Mouse (Mus musculus) forebrain, embryonic 12.5 days (tissue): ENCODE data around the gene Uox. TPM values are rescaled to one million over a fixed set of nuclear protein-coding genes. Genes with fewer than 3 reads are reported as not detected.

Experiments used
- ATAC-seq: fragments of 200-750 bp; cut with Nextera tagmentation; 2 replicates; pipeline ENCODE4 v1.8.0; 2017; ENCODE audit warnings: moderate TSS enrichment; ENCODE audit not compliant: low FRiP score
- H3K27ac ChIP-seq: fragments of 300-500 bp; sonication (generic); 2 replicates; pipeline ENCODE4 v1.5.1; 2016; ENCODE audit warnings: mild to moderate bottlenecking
- H3K27me3 ChIP-seq: fragments of 300-500 bp; sonication (generic); 2 replicates; pipeline ENCODE4 v1.6.1; 2016; ENCODE audit warnings: mild to moderate bottlenecking
- H3K36me3 ChIP-seq: fragments of 300-500 bp; sonication (generic); replicated peaks from 2 replicates; pipeline ENCODE4 v1.6.1; 2016; ENCODE audit warnings: mild to moderate bottlenecking
- H3K4me1 ChIP-seq: fragments of 300-500 bp; sonication (generic); 2 replicates; pipeline ENCODE4 v1.6.1; 2016
- H3K4me2 ChIP-seq: fragments of 300-500 bp; sonication (generic); 2 replicates; pipeline ENCODE4 v1.6.1; 2016; ENCODE audit warnings: mild to moderate bottlenecking, moderate library complexity
- H3K4me3 ChIP-seq: fragments of 300-500 bp; sonication (generic); replicated peaks from 2 replicates; pipeline ENCODE4 v1.5.1; 2016; ENCODE audit warnings: mild to moderate bottlenecking
- H3K9ac ChIP-seq: fragments of 300-500 bp; sonication (generic); 2 replicates; pipeline ENCODE4 v1.6.1; 2016; ENCODE audit warnings: mild to moderate bottlenecking
- H3K9me3 ChIP-seq: fragments of 300-500 bp; sonication (generic); 2 replicates; pipeline ENCODE4 v1.6.1; 2016
- WGBS: fragments of 180-500 bp; shearing (Covaris S2); methylation state at CpG from one replicate; pipeline ENCODE4 v1.1.7; 2016; 5-methylcytosine and 5-hydroxymethylcytosine counted together
- polyA plus RNA-seq: library from polyadenylated mRNA; unstranded; fragments of >200 nt; fragmentation: Nextera tagmentation; extraction: Ambion mirVana; gene quantifications from 2 replicates; pipeline ENCODE4 v1.2.1, GENCODE M21; 2016

Gene Uox
- polyA plus RNA-seq, 1 experiment from 2014 or later = not detected

GRCm38 (mm10) chr3:146611261-146611660 lies 41.0 kb downstream of the Uox start:
- H3K4me1 ChIP-seq = peaks cover 12% of the 10 kb centered on the region
- H3K4me3 ChIP-seq = no peak overlapping the region
- no peak overlapping the region for H3K4me2 ChIP-seq
- no peak overlapping the region for H3K27ac ChIP-seq
- H3K27me3 ChIP-seq = no peaks in the 10 kb centered on the region
- 77% methylated on average over 4 of the region's 4 CpGs for WGBS
- ATAC-seq = no peak
- no peak overlapping the region for H3K9ac ChIP-seq
- H3K36me3 ChIP-seq = no peaks in the 10 kb centered on the region
- H3K9me3 ChIP-seq = no peaks in the 10 kb centered on the region

GRCm38 (mm10) chr3:146611821-146612220 lies 41.6 kb downstream of the Uox start:
- Histone ChIP-seq H3K4me2 (no peak overlapping the region), H3K4me1 (peaks cover 11% of the 10 kb centered on the region), H3K27me3 (no peaks in the 10 kb centered on the region), H3K9me3 (no peaks in the 10 kb centered on the region), H3K36me3 (no peaks in the 10 kb centered on the region), H3K9ac (no peak overlapping the region), H3K27ac (no peak overlapping the region), H3K4me3 (no peak overlapping the region)
- no peak for ATAC-seq
- WGBS = 93% methylated on average over 4 of the region's 4 CpGs

GRCm38 (mm10) chr3:146615496-146615895 lies 45.3 kb downstream of the Uox start, which contains the start of gene Dnase2b:
Gene Dnase2b (minus strand): TSS chr3:146615596.
- H3K27me3 ChIP-seq = no peaks in the 10 kb centered on the region
- H3K9me3 ChIP-seq = no peaks in the 10 kb centered on the region
- H3K4me2 ChIP-seq = no peak within 1 kb of the TSS
- no peak within 1 kb of the TSS for H3K27ac ChIP-seq
- H3K36me3 ChIP-seq = no peaks in the 10 kb centered on the region
- no peak within 1 kb of the TSS for H3K9ac ChIP-seq
- H3K4me3 ChIP-seq = no peak within 1 kb of the TSS
- H3K4me1 ChIP-seq = no peaks in the 10 kb centered on the region
- WGBS = 95% methylated on average over 4 of the region's 4 CpGs
- no peak for ATAC-seq

DNA sequence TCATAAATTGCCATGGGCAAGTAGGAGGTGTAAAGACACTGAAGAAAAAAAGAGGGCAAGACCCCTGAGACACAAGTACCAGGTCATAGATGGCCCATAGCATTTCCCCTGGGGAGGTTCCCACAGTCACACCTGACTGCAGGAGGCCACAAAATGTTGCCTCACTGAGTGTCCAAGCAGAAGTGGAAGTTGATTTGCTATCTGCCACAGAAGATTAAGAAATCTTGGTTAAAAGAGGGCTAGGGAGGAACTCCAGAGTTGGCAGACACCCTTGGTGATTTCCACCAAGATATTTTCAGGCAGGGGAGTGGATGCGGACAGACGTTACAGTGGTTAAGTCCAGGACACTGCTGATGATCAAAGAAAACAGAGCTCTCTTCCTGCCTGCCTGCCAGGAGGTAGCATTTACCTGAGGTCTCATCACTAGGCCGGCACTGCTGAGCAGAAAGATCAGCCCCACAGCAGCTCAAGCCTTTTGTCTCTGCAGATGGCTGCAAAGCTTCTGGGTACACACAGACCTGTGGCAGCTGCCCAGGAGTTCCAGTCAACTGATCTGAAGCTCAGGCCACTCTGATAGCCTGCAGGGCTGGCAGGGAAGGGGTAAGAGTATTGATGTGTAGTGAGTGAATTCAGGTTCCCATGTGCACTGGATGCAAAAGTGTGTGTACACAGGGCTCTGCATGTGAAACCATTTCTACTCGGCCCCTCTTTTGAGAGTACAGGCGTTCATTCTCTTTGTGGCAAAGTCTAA lies 46.5 kb downstream of the Uox start:
- WGBS = 80% methylated on average over 5 of the region's 5 CpGs
- Histone ChIP-seq H3K36me3 (no peaks in the 10 kb centered on the region), H3K27ac (no peak overlapping the region), H3K9ac (no peak overlapping the region), H3K4me2 (no peak overlapping the region), H3K27me3 (no peaks in the 10 kb centered on the region), H3K4me3 (no peak overlapping the region), H3K9me3 (no peaks in the 10 kb centered on the region), H3K4me1 (no peaks in the 10 kb centered on the region)
- no peak for ATAC-seq

DNA sequence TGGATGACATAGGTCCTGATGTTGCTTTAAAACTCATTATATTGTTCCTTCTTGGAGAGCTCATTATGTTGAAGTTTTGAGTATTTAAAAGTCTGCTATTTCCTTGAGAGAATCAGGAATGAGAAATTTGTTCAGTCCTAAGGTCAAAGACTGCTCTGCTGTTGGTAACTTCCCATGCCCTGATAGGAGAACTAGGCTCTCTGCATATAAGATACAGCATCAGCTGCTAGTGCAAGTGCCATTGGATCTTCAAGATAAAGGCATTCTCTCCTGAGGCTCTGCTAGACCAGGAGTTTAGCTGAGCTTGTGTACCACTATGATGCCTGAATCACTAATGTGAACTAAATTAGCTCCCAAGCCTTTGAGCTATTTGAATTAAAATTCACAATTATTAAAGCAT lies 47.7 kb downstream of the Uox start:
- H3K4me2 ChIP-seq = no peak overlapping the region
- H3K4me3 ChIP-seq = no peak overlapping the region
- H3K4me1 ChIP-seq = no peaks in the 10 kb centered on the region
- no peaks in the 10 kb centered on the region for H3K9me3 ChIP-seq
- no peak overlapping the region for H3K27ac ChIP-seq
- H3K9ac ChIP-seq = no peak overlapping the region
- ATAC-seq = no peak
- no peaks in the 10 kb centered on the region for H3K27me3 ChIP-seq
- H3K36me3 ChIP-seq = no peaks in the 10 kb centered on the region

DNA sequence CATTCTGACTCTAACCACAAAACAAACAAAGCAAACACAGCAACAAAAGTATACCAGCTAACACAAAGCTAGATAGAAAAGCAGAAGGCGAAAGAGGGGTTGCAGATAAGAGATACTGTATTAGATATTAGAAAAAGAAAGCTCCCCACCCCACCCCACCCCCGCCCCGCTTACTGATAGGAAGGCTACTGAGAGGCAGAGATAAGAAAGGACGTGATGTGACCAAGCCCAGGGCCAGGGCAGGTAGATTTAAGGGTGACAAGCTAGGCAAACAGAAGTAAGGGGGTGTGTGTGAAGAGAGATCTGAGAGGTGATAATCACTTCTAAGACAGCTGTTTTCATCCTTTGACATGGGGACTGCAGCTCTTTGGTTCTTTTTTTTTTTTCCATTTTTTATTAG lies 48.1 kb downstream of the Uox start:
- ATAC-seq = no peak
- no peak overlapping the region for H3K9ac ChIP-seq
- H3K27me3 ChIP-seq = no peaks in the 10 kb centered on the region
- H3K4me3 ChIP-seq = no peak overlapping the region
- no peak overlapping the region for H3K4me2 ChIP-seq
- 82% methylated on average over 4 of the region's 4 CpGs for WGBS
- H3K36me3 ChIP-seq = no peaks in the 10 kb centered on the region
- H3K4me1 ChIP-seq = no peaks in the 10 kb centered on the region
- no peaks in the 10 kb centered on the region for H3K9me3 ChIP-seq
- no peak overlapping the region for H3K27ac ChIP-seq

DNA sequence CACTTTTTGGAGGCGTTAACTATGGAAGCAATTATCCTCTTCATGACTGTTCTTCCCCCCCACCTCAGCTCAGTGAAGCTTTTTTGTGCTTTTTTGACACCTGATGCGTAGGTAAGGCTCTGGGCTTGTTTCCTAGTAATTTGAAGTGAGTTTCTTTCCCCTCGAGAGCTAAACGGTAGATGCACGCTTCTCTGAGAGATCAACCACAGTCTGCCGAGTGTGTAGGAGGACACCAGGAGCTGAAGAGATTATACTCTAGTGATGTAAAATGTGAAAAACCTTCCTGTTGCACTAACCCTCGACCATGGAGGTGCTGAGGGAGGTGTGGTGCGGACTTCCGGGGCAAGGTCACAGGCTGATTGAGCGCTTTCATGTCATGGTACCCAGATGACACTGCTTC lies 49.9 kb downstream of the Uox start:
- Histone ChIP-seq H3K27ac (no peak overlapping the region), H3K27me3 (no peaks in the 10 kb centered on the region), H3K36me3 (no peaks in the 10 kb centered on the region), H3K4me3 (no peak overlapping the region), H3K4me2 (no peak overlapping the region), H3K4me1 (no peaks in the 10 kb centered on the region), H3K9me3 (no peaks in the 10 kb centered on the region), H3K9ac (no peak overlapping the region)
- no peak for ATAC-seq
- 91% methylated on average over 10 of the region's 10 CpGs for WGBS

DNA sequence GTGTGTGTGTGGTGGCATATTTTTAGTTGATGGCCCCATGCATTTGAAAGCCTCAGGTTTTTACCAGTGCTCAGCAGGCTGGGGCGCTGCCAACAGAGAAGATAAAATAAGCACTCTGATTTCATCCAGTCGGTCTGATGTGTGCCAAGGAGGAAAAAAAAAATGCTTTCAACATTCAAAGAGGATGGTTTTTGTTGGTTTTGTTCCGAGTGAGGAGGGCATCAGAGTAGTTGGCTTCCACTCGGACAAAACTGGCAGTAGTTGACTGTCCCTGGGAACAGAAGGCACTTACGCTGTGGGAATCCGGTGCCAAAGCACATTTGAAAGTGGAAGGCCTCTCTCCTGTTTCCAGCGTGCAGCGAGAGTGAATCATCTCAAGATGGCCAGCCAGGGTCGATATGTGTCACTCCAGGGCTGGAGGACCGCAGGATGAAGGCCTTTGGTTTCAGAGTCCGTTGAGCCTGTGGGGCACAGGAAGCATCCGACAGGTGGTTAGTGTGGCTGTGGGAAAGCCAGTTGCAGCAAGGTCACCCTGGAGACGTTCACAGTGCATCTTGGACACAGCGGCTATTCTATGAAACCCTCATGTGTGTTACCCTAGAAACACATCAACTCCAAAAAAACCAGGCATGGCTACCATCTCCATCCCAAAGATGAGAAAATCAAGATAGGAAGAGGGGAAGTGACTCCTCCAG lies 50.5 kb downstream of the Uox start:
- Histone ChIP-seq H3K4me2 (no peak overlapping the region), H3K36me3 (no peaks in the 10 kb centered on the region), H3K27me3 (no peaks in the 10 kb centered on the region), H3K4me3 (no peak overlapping the region), H3K9me3 (no peaks in the 10 kb centered on the region), H3K4me1 (no peaks in the 10 kb centered on the region), H3K9ac (no peak overlapping the region), H3K27ac (no peak overlapping the region)
- 90% methylated on average over 14 of the region's 14 CpGs for WGBS
- ATAC-seq = no peak

DNA sequence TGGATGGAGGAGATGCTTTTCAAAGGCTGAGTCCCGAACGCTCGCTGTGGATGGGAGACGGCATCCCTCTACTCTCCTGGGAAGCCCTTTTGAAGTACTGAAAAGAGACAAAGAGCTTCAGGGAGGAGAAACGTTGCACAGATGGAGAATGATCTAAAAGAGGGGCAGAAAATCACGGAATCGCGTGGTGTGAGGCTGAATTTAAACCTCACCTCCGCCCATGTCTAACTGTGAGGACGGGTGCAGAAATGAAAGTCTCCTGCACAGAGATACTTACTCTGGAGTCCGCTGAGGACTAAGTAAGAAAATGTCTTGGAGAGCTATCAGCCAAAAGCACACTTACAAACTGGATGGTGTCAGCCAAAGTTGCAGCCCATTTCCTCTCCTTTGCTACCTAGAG lies 51.7 kb downstream of the Uox start:
- Histone ChIP-seq H3K36me3 (no peaks in the 10 kb centered on the region), H3K4me2 (no peak overlapping the region), H3K9ac (no peak overlapping the region), H3K4me1 (no peaks in the 10 kb centered on the region), H3K27me3 (no peaks in the 10 kb centered on the region), H3K27ac (no peak overlapping the region), H3K4me3 (no peak overlapping the region), H3K9me3 (no peaks in the 10 kb centered on the region)
- 85% methylated on average over 11 of the region's 11 CpGs for WGBS
- no peak for ATAC-seq

- Histone ChIP-seq H3K9me3 (no peaks in the 10 kb centered on the region), H3K9ac (no peak overlapping the region), H3K27me3 (no peaks in the 10 kb centered on the region), H3K36me3 (no peaks in the 10 kb centered on the region), H3K4me3 (no peak overlapping the region), H3K27ac (no peak overlapping the region), H3K4me2 (no peak overlapping the region), H3K4me1 (no peaks in the 10 kb centered on the region)
- ATAC-seq = no peak
- 94% methylated on average over 4 of the region's 4 CpGs for WGBS
Observed at GRCm38 (mm10) chr3:146625766-146626165, 55.5 kb downstream of the Uox start.

GRCm38 (mm10) chr3:146628227-146628982 lies 58.2 kb downstream of the Uox start:
- ATAC-seq = no peak
- Histone ChIP-seq H3K4me1 (no peaks in the 10 kb centered on the region), H3K27ac (no peak overlapping the region), H3K9ac (no peak overlapping the region), H3K4me3 (no peak overlapping the region), H3K27me3 (no peaks in the 10 kb centered on the region), H3K4me2 (no peak overlapping the region), H3K9me3 (no peaks in the 10 kb centered on the region), H3K36me3 (no peaks in the 10 kb centered on the region)
- 64% methylated on average over 8 of the region's 8 CpGs for WGBS

GRCm38 (mm10) chr3:146632506-146632905 lies 62.3 kb downstream of the Uox start:
- H3K27ac ChIP-seq = no peak overlapping the region
- no peaks in the 10 kb centered on the region for H3K36me3 ChIP-seq
- WGBS = 90% methylated on average over 5 of the region's 5 CpGs

More at GRCm38 (mm10) chr3:146632506-146632905, 62.3 kb downstream of the Uox start:
- no peak overlapping the region for H3K4me3 ChIP-seq
- H3K9ac ChIP-seq = no peak overlapping the region
- ATAC-seq = no peak
- no peaks in the 10 kb centered on the region for H3K9me3 ChIP-seq
- H3K27me3 ChIP-seq = no peaks in the 10 kb centered on the region
- H3K4me2 ChIP-seq = no peak overlapping the region
- H3K4me1 ChIP-seq = no peaks in the 10 kb centered on the region
